Mouse (Mus musculus) CH12F3 (cell line): ENCODE results near the gene Lrrc8a.

Experiments
- in situ Hi-C: fragments of 300-500 bp; cut with MboI; formaldehyde crosslinking; loops from 2 replicates; pipeline ENCODE4 v1.14.3; 2020; ENCODE audit warnings: low sequenced_read_pairs

Gene Lrrc8a

DNA sequence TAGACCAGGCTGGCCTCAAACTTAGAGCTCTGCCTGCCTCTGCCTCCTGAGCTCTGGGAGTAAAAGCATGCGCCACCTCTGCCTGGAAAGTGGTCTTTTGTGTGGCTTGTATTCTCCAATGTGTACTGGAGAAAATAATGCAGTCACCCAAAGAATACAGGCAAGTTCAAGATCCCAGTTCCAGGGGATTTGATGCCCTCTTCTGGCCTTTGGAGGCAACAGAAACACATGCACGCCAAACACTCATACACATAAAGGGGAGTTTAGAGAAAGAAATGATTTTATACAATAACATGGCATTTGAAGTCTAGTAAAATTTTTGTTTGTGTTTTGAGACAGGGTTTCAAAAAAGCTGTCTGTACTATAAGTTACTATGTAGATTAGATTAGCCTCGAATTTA, 62.0 kb downstream of the Lrrc8a start:
- in situ Hi-C loops = no loop called here

DNA sequence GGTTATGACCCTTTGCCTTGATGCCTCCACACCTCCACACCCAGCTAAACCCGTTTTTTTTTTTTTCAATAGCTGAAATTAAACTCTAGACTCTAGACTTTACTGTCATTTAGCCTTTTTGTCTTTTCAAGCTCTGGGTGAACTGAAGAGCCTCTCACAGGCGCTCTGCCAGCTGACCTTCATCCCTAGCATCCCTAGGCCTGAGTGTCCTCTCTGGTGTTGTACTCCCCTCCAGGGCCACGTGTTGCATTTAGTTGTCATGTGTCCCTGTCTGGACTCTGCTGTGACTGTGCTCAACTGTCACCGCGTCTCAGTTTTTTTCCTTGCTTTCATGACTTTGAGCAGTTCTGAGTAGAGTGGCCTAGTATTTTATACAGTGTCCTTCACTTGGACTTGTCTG, 62.5 kb downstream of the Lrrc8a start:
- in situ Hi-C loops = no loop called here

DNA sequence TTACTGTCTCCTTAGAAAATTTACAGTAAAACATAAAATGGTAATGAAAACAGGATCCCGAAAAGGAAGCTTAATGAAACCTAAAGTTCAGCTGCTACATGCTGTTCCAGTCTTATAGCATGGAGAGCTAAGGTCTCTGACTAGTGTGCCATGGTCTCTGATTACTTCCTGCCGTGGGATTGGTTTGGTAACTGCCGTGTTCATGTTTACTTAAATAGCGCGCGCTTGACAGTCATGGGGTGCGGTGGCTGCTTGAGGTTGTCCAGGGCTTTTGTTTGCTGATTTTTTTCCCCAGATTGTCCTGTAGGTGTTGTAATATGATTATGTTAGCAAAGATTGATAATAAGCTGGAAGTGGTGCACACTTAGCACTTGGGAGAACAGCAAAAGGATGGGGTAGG, 68.6 kb downstream of the Lrrc8a start:
- in situ Hi-C loops = no loop called here

DNA sequence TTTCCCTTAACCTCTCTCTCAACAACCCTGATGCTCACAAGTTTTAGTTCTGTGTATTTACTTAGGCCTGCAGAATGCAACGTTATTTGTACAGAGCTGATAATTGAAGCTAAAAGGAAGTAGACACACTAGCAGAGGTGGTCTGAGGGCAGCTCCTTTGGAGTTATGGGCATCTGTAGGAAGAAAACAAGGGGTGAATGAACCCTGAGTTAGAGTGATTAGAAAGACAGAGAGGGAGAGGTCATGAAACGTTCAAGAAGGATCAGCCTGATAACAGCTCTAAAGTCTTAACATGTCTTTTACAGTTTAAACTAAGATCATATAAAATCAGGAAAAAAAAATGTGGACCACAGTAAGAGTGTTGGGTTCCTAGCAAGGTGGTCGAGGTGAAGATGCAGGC, 71.8 kb downstream of the Lrrc8a start:
- in situ Hi-C loops = no loop called here

DNA sequence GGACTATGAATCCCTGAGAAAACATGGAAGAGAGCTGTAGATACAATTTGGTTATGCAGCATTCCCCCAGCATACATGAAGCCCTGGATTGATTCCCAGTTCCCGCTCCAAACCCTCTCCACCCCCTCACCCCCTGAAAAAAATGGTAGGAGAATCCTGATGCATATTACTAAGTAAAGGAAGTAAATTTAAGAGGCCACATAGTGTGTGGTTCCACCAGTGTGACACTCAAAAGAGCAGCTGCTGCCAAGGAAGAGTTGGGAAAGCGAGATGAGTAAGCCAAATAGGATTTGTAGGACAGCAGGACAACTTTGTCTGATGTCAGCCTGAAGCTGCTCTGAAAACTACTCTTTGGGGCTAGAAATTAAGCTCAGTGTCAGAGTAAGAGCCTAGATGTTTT, 74.0 kb downstream of the Lrrc8a start:
- in situ Hi-C loops = no loop called here
